Mouse (Mus musculus) bone marrow, adult 2 months (tissue): ENCODE results near the gene Prickle4.

Experiments
- CTCF ChIP-seq: fragments of 200-500 bp; IDR thresholded peaks from 2 replicates; pipeline ENCODE4 v1.5.1; 2011; ENCODE audit warnings: low read length, control low read depth; ENCODE audit not compliant: control insufficient read depth, insufficient read depth
- POLR2A ChIP-seq: fragments of 200-500 bp; IDR thresholded peaks from 2 replicates; pipeline ENCODE4 v1.6.1; 2011; ENCODE audit warnings: low read depth, mild to moderate bottlenecking, control low read depth, low read length, borderline replicate concordance; ENCODE audit not compliant: control insufficient read depth

- TF ChIP-seq POLR2A = peak; percentile 85; the same call in 1 of the 2 replicates
- TF ChIP-seq CTCF = no peak
These were observed 6.9 kb downstream of the Prickle4 start for GRCm38 (mm10) chr17:47687409-47688343.
